Mouse (Mus musculus) kidney, postnatal 25 days (tissue): Measurements from ENCODE around the gene Gyg.
"Not testable (repeated sequence)": the region's sequence is repeated elsewhere in the genome, so short reads cannot be mapped to it uniquely, and the experiment has no call there.

Experiments used
- DNase-seq, 2 experiments: peaks; one replicate each; pipeline ENCODE4 v3.0.0; 2021; ENCODE audit warnings: mixed read lengths in 2 of 2

The Gyg gene

DNA sequence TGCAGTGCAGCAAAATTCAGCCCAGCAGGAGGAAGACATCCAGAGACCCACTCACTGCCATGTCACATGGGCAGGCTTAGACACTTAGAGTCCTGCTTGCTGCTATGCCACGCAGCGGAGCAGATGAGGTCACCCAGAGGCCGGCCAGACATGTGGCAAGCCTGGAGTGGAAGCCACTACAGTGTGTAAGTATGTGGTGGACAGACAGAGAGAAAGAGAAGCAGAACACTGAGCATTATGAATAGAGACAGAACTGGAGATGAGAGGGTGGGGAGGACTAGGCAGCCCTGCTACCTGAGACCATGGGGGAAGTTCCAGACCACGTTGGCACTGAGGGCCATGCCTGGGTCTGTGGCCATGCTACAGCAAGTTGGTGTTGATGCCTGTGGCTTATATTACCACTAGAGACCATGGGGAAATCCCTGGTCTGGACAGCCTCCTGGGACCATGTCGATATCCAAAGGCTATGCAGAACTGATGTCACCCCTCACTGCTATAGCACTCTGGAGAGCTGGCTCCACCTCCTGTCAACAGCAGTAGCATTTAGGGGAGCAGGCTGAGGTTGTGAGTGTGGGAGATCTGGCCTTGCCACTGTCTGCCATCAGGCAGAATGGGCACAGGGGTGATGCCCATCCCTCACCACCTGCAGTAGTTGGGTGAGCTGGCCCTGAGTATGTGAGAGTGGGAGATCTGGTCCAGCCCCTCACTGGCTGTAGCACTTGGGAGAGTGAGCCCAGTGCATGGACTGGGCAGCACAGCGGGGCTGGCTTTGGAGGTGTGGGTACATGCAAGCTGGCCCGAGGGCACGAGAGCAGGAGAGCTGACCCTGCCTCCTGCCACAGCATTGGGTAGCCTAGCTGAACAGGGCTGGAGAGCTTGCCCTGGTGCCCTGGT lies 24.4 kb downstream of the Gyg start:
- no peak for DNase-seq

DNA sequence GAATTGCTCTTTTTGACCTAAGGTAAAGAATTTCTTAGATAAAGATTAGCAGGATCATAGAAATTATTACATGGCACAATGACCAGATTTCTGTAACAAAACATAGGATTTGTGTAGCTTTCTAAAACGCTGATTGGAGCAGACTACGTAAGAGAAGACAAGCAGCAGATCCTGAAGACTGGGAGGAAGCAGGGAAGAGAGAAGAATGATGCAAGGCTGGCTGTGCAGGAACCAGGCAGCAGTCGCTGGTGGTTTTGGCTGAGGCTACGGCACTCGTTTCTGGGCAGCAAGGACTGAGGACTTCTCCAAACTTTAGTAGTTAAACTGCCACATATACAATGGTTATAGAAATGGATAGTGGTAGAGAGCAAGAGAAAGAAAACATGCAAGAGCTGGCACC lies 25.6 kb downstream of the Gyg start:
- no peak for DNase-seq

DNA sequence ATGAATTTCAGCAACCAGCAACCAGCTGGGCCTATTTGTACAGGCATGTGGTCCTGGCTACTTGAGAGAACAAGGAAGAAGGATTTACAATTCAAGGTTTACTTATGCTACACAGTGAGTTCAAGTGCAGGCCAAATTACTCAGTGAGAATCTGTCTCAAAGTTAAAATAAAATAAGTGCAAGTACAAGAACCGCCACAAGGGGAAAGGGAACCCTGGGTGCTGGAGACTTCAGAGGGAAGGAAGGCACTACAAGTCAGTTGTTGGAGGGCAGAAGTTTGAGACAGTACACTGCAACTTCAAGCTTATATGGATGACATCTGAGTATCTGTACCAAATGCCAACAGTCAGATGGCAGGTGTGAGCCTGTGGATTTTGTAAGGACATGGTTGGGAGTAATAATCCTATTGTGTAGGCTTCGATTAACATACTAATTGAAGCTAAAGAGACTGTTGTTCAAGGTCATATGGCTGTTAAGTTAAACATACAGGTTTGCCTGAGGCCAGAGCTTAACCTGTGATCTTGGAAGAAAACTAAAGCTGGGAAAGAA lies 28.0 kb downstream of the Gyg start:
- DNase-seq, result no peak

DNA sequence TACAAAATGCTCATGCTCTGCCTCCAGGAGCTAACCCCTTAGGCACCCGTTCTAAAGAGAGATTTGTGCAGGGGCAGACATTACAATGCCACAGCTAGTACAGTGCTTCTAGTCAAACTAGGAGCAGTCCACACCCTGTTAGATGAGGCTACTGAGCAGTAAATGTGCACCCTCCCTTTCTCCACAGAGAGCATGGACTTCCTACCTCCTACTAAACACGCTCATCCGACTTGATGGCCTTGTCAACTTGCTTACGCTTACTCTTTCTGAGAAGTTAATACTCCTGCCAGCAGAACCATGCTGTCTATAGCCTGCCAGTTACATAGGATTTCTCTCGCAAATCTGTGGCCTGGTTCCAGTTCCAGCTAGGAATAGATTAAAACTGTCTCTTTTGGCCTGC lies 29.5 kb downstream of the Gyg start:
- no peak for DNase-seq

DNA sequence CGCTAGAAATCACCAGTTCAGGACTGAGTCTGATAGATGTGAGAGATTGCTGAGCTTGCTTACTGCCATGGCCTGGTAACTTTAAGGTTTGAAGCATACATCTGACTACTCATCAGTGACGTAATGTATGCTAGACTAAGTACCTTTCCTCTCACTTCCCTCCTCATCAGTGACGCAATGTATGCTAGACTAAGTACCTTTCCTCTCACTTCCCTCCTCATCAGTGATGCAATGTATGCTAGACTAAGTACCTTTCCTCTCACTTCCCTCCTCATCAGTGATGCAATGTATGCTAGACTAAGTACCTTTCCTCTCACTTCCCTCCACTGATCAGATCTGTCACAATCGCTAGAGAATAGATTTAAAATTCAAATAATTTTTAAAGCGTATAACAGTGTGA lies 33.5 kb downstream of the Gyg start:
- DNase-seq, result not testable (repeated sequence)

DNA sequence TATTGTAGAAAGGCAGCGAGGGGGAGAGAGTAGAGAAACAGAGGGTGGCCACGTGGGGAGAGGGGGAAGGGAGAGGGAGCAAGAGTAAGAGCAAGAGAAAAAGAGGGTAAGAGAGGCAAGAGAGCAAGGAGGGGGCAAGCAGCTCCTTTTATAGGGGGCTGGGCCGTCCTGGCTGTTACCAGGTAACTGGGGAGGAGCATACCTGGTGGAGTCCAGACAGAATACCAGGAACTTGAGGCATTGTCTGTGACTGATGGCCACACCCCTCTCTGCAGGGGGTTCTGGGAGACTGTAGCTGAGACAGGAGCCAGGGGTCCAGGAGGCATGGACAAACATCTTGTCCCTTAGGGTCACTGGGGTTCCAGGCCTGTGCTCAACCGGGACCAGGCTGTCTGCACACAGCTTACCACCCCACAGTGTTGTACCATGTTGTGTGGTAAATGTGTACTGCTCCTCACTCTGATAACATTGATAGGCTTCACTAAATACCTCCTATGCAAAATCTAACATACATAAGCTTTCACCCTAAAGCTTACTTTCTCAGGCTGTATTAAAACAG lies 35.4 kb downstream of the Gyg start:
- DNase-seq, result no peak

DNA sequence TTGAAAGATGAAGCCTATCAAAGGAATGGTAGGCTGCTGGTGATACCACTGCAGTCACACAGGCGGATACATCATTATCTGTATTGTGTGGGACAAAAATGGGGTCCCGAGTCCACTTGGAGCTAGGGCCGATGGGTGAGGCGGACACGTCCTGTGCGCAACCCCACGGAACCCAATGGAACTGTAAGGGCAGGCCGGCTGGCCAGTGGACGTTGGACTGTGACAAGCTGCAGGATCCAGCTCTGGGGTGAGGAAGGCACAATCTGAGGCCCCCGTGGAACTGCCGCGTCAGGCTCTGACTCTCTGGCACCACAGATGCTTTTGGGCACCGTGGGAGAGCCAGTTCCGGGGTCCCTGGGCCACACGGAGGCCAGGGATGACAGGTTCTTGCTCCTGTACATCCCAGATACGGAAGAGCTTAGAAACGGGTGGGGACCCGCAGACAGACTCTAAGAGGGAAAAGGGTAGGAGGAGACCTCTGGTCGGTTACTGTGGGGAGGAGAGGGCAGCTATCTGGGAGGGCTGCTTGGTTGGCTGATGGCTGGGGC lies 36.0 kb downstream of the Gyg start:
- no peak for DNase-seq

DNA sequence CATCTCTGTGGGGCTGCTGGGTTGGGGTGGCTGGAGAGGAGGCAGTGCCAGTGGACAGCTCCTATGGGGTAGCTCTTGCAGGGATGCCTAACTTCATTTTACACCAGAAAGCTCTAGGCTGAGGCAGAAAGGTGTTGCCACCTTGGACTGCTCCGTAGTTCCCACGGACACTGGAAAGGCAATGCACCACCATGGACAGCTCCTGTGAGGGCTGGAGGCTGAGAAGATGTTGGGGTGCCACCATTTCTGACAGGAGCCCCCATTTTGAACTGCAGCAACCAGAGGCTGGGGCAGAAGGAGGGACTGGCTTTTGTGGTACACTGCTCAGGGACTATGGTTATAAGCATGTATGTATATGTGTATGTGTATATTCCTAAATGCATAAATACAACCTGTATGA lies 43.2 kb downstream of the Gyg start:
- no peak for DNase-seq

DNA sequence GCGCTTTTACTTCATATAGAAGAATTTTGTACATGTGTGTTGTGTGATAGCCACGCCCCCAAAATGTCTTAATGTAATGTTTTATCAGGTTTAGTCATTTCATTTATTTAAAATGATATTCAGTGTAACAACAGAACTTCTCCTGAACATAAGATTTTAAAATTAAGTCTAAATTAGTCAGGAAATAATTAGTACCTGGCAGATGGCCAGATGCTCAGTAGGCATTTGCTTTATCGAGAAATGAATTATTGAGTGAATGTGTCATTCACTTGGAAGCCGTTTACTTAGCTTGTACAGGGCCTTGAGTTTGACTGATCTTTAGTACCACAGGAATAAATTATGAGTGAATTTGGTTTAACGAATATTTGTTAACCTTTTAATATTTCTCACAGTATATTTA lies 46.2 kb downstream of the Gyg start:
- no peak for DNase-seq

DNA sequence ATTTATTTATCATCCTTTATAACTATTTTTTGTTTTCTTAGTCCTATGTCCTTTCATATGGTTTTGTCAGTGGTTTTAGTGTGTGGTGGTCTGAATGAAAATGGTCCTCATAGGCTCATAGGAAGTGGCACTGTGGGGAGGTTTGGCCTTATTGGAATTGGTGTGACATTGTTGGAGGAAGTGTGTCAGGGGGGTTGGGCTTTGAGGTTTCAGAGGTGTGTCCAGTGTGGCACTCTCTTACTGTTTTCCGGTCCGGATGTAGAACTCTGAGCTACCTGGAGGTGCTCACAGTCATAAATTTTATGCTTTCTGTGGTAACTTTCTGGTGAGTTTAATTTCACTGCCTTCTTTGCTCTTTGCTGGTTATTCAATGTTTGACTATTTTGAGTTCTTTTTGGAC lies 50.3 kb downstream of the Gyg start:
- DNase-seq, result no peak

DNA sequence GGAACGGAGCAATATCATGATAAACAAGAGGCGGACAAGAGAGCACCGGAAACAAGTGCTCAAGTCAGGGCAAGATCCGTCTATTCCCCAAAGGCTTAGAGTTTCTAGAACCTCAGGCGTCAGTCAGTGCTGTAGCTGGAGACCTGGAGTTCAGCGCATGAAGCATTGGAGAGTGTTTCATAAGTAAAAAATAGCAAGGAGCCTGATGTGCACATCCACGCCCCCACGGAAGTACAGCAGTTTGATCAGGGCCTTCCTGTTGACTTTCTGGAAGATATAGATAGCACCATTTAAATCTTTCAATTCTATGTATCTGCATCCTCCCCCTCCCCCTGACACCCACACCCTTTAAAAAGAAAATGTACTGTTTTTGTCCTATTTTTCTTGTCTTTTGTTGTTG lies 50.8 kb downstream of the Gyg start:
- DNase-seq, result no peak

DNA sequence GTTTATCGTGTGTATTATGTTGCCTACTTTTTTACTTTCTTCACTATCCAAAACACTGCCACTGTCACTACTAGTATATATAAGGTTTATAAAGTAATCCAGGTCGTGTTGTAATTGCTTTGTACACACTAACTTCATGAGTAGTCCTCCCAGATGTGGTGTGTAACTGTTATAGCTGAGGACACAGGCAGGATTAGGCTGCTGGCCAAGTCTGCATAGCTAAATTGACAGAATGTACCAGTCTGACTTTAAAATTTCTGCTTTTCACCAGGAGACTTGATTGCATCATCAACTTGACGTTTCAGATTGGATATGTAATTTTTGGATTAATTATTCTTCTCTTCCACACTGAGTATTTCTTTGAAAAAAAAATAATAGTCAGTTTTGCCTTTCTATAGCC lies 51.3 kb downstream of the Gyg start:
- DNase-seq, result no peak

DNA sequence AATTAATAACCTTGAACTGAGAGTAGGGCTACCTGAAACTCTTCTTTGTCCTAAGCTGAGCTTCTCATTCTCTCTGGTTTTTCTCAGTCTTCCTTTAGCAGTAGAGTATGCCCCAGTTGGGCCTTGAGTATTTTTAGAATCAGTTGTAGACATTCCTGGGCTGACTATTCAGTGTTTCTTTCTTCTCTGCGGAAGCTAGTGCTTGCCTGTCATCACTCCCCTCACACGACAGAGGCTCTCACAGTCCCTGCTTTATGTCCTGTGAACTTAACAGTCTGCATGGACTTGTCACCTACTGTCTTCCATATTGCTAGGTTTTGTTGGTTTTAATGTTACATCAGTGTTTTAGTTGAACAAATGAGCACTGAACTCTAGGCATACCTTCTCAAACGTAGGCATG lies 73.0 kb downstream of the Gyg start:
- DNase-seq, result no peak

DNA sequence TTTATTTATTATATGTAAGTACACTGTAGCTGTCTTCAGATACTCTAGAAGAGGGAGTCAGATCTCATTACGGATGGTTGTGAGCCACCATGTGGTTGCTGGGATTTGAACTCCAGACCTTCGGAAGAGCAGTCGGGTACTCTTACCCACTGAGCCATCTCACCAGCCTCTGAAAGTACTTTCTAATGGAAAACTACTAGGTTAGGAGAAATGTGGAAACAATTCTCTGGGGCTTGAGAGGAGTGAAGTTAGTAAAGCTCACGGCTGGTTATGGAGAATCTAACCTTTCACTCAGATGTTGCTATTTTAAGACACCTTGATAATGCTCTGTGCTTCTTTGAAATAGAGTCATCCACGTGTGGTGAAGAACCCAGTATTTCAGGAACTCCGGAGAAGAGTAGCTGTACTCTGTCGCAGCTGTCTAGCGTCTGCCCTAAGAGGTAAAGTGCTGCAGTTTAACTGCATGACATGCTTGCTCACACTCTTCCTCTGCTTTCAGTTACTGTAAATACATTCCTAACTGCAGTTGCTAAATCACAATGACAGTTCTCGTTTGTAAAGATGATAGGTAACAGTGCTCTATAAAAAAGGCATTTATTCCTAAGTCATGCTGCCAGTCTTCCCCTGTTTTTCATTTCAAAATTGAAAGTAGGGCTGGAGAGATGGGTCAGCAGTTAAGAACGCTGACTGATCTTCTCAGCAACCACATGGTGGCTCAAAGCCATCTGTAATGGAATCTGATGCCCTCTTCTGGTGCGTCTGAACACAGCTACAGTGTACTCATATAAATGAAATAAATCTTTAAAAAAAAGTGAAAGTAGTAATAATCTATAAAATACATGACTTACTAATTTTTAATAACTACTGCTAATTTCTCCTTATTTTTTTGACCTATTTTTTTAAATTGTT lies 78.7 kb downstream of the Gyg start:
- peak in 1 of 2 experiments; percentile 5 for DNase-seq
